Mouse (Mus musculus): ENCODE measurements at regions not wholly inside any gene's neighbourhood (a gene's known extent, or its start where the extent isn't known, plus 50 kb on each side); places are given as distances from the start of the nearest gene placed in this dataset.

DNA sequence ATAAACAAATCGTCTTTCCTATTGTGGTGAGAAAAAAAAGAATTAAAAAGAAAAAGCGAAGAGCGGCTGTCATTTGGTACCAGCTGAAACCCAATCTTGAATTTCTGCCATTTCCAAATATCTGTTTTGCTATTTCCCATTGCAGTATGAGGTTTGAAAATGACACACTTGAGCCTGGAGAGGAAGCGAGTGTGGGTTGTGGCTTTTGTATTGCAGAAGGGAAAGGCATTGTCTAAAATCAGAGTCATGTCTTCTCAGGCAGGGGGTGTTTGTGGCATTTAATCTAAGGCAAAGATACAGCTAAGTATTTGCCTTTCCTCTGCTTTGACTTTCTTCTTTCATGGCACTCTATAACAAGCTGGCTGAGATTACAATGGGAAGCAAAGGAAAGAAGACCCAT is 518.1 kb upstream of the Slit2 start:
- Histone ChIP-seq H3K36me3 (no peaks in the 10 kb centered on the region), H3K9me3 (no peaks in the 10 kb centered on the region), H3K4me2 (no peak overlapping the region), H3K27me3 (no peaks in the 10 kb centered on the region), H3K27ac (no peak overlapping the region), H3K9ac (no peak overlapping the region), H3K4me3 (no peak overlapping the region), H3K4me1 (no peaks in the 10 kb centered on the region)
- ATAC-seq (ENCODE audit: insufficient number of reproducible peaks, low FRiP score, low TSS enrichment, low read depth), result no peak
- WGBS, result 91% methylated on average over 4 of the region's 4 CpGs

DNA sequence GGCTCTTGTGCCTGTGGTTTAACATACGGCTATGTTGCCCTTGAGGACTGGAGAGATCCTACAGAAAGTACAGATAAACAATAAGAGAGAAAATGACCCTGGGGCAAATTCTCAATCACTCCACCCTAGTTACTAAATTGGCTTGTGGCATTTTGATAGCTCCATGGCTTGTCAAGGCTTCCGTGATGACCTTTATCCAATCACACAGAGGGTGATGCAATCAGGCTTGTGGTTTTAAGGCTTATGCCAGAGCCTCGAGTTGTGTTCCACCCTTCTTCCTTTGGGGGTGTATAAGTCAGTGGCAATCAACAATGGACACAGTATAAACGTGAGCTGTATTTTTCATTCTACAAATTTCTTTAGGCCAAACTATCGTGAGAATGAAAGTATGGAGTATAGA is 513.5 kb upstream of the Slit2 start:
- Histone ChIP-seq H3K27me3 (no peaks in the 10 kb centered on the region), H3K27ac (no peak overlapping the region), H3K4me2 (no peak overlapping the region), H3K9me3 (no peaks in the 10 kb centered on the region), H3K9ac (no peak overlapping the region), H3K4me3 (no peak overlapping the region), H3K36me3 (no peaks in the 10 kb centered on the region), H3K4me1 (no peaks in the 10 kb centered on the region)
- no peak for ATAC-seq (ENCODE audit: insufficient number of reproducible peaks, low FRiP score, low TSS enrichment, low read depth)
- whole genome bisulfite sequencing, result 63% methylated on average over 5 of the region's 5 CpGs

DNA sequence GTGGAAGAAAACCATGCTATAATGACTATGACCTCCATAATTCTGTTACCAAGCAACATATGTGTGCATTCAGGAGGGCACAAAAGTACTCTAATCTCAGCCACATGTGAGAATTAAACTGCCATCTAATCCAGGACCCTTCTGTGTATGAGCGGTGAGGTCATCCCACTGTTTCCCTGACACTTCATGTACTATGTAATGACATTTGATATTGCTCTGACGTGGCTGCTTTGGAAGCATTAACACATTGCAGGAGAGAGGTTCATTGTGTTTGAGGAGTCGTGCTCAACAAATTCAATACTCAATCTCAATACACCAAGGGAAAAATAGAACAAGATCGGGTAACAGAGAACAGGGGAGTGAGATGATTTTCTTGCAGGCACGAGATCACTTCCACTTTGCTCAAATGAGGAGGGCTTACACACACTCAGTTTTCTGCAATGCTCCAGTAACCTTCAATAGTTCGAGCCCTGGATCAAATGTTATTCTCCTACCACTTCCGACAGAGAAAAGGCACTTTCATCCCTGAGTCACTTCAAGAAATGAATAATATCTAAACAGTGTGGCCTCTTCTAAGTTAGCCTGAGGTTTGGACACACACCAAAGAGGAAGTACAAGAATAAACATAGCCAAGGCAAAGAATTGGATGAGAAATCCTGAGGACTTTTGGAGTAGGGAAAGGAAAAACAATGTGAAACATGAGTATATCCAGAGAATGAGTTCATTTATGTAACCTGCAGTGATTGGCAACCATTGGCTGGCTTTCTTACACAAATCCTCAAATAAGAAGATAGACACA is 510.7 kb upstream of the Slit2 start:
- WGBS, result 58% methylated on average over 7 of the region's 7 CpGs
- Histone ChIP-seq H3K4me2 (no peak overlapping the region), H3K27ac (no peak overlapping the region), H3K36me3 (no peaks in the 10 kb centered on the region), H3K4me1 (no peaks in the 10 kb centered on the region), H3K9me3 (no peaks in the 10 kb centered on the region), H3K9ac (no peak overlapping the region), H3K27me3 (no peaks in the 10 kb centered on the region), H3K4me3 (no peak overlapping the region)
- ATAC-seq (ENCODE audit: insufficient number of reproducible peaks, low FRiP score, low TSS enrichment, low read depth), result no peak

DNA sequence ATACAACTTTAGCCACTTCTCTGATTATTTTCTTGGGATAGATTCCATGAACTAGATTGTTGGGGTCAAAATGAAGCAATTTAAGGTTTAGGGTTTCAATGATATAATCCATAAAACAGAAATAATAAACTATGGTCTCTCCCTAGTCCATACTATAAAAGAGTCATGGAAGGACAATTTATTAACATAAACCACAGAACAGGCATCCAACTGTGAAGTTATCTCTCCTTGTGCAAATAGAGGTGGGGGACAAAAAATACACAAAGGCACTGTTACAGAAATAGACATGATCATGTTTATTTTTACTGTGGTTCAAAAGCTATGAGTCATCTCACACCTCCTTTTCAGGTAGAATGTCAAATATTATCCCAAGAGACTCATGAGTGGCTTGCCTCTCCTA is 503.0 kb upstream of the Slit2 start:
- Histone ChIP-seq H3K4me2 (no peak overlapping the region), H3K9ac (no peak overlapping the region), H3K27me3 (no peaks in the 10 kb centered on the region), H3K9me3 (no peaks in the 10 kb centered on the region), H3K4me3 (no peak overlapping the region), H3K36me3 (no peaks in the 10 kb centered on the region), H3K27ac (no peak overlapping the region), H3K4me1 (no peaks in the 10 kb centered on the region)
- ATAC-seq (ENCODE audit: insufficient number of reproducible peaks, low FRiP score, low TSS enrichment, low read depth), result no peak

DNA sequence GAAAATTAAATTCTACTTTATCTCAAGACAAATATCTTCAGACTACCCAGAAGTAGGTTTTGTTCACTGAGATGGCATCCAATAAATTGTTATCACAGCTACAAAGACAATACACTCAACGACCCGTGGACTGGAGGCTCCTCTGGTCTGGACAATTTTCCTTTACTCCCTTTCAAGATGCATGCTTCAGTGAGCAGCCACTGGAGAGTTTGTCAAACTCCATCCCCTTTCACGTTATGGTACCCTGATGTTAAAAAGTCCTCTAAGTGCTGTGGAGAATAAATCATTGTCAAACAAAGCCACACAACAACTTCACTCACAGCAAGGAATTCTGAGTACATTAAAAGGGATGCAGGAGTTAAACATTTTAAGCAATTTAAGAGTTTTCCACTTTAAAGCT is 486.7 kb upstream of the Slit2 start:
- Histone ChIP-seq H3K4me1 (no peaks in the 10 kb centered on the region), H3K4me2 (no peak overlapping the region), H3K27me3 (no peaks in the 10 kb centered on the region), H3K9me3 (no peaks in the 10 kb centered on the region), H3K9ac (no peak overlapping the region), H3K36me3 (no peaks in the 10 kb centered on the region), H3K27ac (no peak overlapping the region), H3K4me3 (no peak overlapping the region)
- ATAC-seq (ENCODE audit: insufficient number of reproducible peaks, low FRiP score, low TSS enrichment, low read depth), result no peak
- WGBS, result 43% methylated on average over 3 of the region's 3 CpGs

DNA sequence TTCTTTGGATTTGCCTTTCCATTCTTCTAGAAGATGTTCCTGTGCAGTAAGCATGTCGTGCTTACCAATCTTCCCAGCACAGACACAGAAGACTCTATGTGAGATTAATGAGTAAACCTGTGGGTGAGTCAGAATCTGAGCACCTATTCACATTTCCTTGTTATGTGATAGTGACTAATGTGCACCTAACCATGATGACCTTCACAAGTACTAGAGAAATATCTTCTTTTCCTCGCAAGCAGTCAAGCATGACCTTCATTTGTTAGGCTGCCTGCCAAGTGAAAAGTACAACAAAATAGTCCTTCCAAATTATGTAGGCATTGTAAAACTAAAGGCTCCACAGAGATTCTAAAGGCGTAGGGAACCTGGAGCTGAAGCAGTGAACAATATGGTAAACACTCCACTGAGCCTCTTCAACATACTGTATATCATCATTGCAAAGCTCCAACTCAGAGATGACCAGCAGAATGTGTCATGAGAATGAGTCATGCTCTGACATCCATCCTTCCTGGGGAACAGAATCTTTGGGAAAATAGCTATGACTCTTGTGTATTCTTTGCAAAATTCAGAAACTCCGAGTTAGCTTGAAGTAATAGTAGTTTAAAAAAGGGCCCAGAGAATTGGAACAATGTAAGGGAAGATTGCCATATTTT is 480.0 kb upstream of the Slit2 start:
- no peak for ATAC-seq (ENCODE audit: insufficient number of reproducible peaks, low FRiP score, low TSS enrichment, low read depth)
- 77% methylated on average over 4 of the region's 4 CpGs for WGBS

DNA sequence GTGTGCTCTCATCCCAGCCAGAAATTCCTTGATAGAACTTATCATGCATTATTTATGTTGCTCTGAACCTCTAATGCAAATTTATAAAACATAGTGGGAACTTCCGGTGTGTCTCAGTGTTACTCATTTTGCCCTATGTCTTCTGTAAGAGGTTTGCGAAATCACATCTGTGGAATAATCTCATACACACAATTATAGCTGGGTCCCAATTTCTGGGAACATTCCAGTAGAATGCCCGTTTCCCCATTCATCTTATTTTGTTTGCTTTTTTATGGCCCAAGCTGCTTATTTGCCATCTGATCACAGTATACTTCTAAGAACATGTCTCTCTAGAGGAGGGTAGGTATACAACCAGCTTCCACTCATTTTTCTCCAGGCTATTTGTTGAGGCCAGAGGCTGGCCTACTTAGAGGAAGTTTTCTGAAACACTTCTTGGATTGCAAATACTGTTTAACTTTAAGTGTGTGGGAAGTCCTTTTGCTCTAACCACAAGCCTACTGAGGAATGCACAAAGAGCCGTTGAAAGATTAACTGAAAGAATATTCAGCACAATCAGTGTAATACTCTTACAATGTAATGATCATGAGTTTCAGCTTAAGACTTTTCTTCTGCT is 474.1 kb upstream of the Slit2 start:
- ATAC-seq (ENCODE audit: insufficient number of reproducible peaks, low FRiP score, low TSS enrichment, low read depth), result no peak

More for the DNA sequence above, 480.0 kb upstream of the Slit2 start:
- Histone ChIP-seq H3K9me3 (no peaks in the 10 kb centered on the region), H3K4me3 (no peak overlapping the region), H3K36me3 (no peaks in the 10 kb centered on the region), H3K27ac (no peak overlapping the region), H3K4me2 (no peak overlapping the region), H3K27me3 (no peaks in the 10 kb centered on the region), H3K4me1 (no peaks in the 10 kb centered on the region), H3K9ac (no peak overlapping the region)

DNA sequence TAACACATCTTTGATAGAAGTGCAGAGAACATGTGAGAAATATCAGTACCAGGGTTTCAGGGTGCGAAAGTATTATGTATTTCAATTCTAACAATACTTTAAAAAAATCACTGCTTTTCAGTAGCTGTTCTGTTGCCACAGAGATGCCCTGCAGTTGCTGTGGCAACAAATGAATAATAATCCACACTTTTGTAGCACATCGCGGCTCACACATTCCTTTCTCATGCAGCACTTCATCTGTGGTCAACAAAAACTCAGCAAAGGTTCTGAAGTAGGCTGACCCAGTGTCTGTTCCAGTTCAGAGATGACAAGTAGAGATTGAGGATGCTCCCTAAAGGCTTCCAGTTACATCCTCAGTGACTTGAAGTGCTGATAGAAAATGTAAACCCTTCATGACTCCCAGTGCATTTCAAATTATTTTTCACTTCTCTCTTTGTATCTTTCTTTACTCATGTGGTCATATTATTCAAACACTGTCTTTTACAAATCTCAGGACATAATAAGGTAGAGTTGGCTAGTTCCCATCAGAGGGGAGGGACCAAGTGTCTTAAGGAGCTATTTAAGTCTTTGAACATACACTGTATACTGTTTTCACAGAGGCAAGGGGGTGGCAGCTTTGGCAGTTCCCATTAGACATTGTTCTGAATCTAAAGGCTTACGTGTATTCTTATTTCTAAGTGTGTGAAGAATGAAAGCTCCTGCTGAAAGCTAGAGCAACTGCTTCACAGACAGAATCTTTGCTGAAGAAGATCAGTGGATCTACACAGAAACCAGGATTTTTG is 460.6 kb upstream of the Slit2 start:
- H3K4me2 ChIP-seq, result no peak overlapping the region
- H3K27ac ChIP-seq, result no peak overlapping the region
- no peaks in the 10 kb centered on the region for H3K9me3 ChIP-seq
- H3K9ac ChIP-seq, result no peak overlapping the region
- H3K4me3 ChIP-seq, result no peak overlapping the region
- no peaks in the 10 kb centered on the region for H3K27me3 ChIP-seq
- H3K4me1 ChIP-seq, result no peaks in the 10 kb centered on the region
- WGBS, result 83% methylated on average over 4 of the region's 4 CpGs
- no peak for ATAC-seq (ENCODE audit: insufficient number of reproducible peaks, low FRiP score, low TSS enrichment, low read depth)
- H3K36me3 ChIP-seq, result no peaks in the 10 kb centered on the region

More for the DNA sequence above, 474.1 kb upstream of the Slit2 start:
- H3K4me2 ChIP-seq, result no peak overlapping the region
- no peaks in the 10 kb centered on the region for H3K27me3 ChIP-seq
- H3K9ac ChIP-seq, result no peak overlapping the region
- no peak overlapping the region for H3K4me3 ChIP-seq
- H3K9me3 ChIP-seq, result no peaks in the 10 kb centered on the region
- H3K27ac ChIP-seq, result no peak overlapping the region
- H3K36me3 ChIP-seq, result no peaks in the 10 kb centered on the region
- no peaks in the 10 kb centered on the region for H3K4me1 ChIP-seq
- 75% methylated on average over 4 of the region's 4 CpGs for WGBS

DNA sequence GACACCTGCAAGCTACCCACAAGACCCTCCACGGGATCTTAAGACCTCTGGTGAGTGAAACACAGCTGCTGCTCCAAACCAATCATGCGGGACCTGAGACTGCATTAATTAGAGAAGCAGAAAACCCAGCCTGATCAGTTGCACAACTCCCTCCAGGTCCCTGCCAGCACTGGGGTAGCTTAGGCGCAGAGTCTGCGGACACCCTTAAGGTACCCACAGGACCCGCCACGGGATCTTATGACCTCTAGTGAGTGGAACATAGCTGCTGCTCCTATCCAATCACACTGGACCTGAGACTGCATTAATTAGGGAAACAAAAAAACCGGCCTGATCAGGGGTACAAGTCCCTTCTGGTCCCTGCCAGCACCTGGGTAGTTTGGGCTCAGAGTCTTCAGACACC is 454.3 kb upstream of the Slit2 start:
- Histone ChIP-seq H3K9ac (no peak overlapping the region), H3K4me3 (no peak overlapping the region), H3K4me2 (no peak overlapping the region), H3K9me3 (no peaks in the 10 kb centered on the region), H3K27me3 (no peaks in the 10 kb centered on the region), H3K27ac (no peak overlapping the region), H3K36me3 (no peaks in the 10 kb centered on the region), H3K4me1 (no peaks in the 10 kb centered on the region)
- WGBS, result 89% methylated on average over 7 of the region's 7 CpGs
- no peak for ATAC-seq (ENCODE audit: insufficient number of reproducible peaks, low FRiP score, low TSS enrichment, low read depth)

DNA sequence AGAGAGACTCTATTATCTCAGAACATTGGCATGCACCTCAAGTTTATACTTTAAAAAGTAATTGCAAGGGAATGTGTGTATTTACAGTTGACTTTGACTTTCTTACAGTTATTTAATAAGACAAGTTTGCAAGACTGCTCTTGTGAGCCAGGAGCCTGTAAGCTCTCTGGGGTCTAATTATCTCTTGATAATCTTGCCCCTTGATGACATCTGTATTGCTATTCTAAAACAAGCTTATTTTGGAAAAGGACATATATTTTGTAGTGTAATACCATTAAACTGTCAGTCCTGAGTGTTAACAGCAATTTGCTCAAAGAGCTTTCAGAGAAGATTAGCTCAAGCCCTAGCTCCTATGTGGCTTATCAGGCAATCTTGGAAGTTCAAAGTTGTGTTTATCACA is 445.4 kb upstream of the Slit2 start:
- Histone ChIP-seq H3K36me3 (no peaks in the 10 kb centered on the region), H3K9ac (no peak overlapping the region), H3K27ac (no peak overlapping the region), H3K27me3 (no peaks in the 10 kb centered on the region), H3K4me3 (no peak overlapping the region), H3K4me1 (no peaks in the 10 kb centered on the region), H3K4me2 (no peak overlapping the region), H3K9me3 (no peaks in the 10 kb centered on the region)
- no peak for ATAC-seq (ENCODE audit: insufficient number of reproducible peaks, low FRiP score, low TSS enrichment, low read depth)

DNA sequence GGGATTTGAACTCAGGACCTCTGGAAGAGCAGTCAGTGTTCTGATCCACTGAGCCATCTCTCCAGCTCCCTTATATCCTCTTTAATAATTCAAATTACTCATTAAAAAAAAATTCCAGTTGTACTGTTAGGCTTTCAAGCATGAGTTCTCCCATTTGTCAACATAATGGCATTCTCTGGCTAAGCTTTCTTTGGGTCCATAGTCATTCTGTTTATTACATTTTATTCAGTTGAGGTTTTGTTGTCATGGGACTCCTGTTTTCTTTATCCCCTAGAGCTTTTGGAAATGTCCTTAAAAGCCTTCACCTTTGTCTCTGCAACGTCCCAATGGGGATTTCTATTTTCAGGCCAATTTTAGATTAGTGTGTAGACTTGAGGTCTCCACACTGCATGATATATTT is 440.7 kb upstream of the Slit2 start:
- Histone ChIP-seq H3K27ac (no peak overlapping the region), H3K27me3 (no peaks in the 10 kb centered on the region), H3K9ac (no peak overlapping the region), H3K9me3 (no peaks in the 10 kb centered on the region), H3K4me2 (no peak overlapping the region), H3K36me3 (no peaks in the 10 kb centered on the region), H3K4me1 (no peaks in the 10 kb centered on the region), H3K4me3 (no peak overlapping the region)
- no peak for ATAC-seq (ENCODE audit: insufficient number of reproducible peaks, low FRiP score, low TSS enrichment, low read depth)
- 73% methylated on average over 1 of the region's 1 CpGs for WGBS

DNA sequence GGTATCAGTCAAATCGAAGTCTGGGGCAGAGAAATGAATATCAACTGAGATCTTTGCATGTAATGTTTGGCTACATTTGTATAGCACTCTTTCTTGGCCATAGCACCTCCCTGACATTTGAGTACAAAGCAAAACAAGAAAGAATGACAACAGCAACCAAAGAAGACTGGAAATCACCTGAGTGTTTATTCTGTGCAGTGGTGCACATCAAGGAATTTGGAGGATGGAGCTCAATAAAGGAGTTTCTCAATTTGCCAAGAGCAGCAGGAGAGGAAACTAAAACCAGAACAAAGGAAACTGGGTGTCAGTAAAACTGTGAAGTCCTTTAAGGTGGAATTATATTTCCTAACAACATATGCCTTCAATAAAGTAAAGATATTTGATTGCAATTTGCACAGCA is 426.2 kb upstream of the Slit2 start:
- no peak overlapping the region for H3K4me3 ChIP-seq
- no peaks in the 10 kb centered on the region for H3K4me1 ChIP-seq
- H3K4me2 ChIP-seq, result no peak overlapping the region
- 82% methylated on average over 1 of the region's 1 CpGs for WGBS
- H3K27ac ChIP-seq, result no peak overlapping the region
- H3K9me3 ChIP-seq, result no peaks in the 10 kb centered on the region
- no peak for ATAC-seq (ENCODE audit: insufficient number of reproducible peaks, low FRiP score, low TSS enrichment, low read depth)
- H3K27me3 ChIP-seq, result no peaks in the 10 kb centered on the region
- H3K9ac ChIP-seq, result no peak overlapping the region
- no peaks in the 10 kb centered on the region for H3K36me3 ChIP-seq
